Mouse (Mus musculus): Measurements from ENCODE around the gene Sall4.

GRCm38 (mm10) chr2:168707766-168708165 is 60.0 kb downstream of the Sall4 start:
- no peak for TF ChIP-seq CTCF (IDR thresholded peaks at IDR 0.05; ENCODE audit: borderline replicate concordance, insufficient read depth, low read length)
- no peak for TF ChIP-seq POLR2A (IDR thresholded peaks at IDR 0.05; ENCODE audit: low read depth, low read length)

Data from embryonic fibroblast, embryonic 13.5 days (primary cell).